Mouse (Mus musculus) small intestine, adult 2 months (tissue): Measurements from ENCODE around the gene Celsr2.

ENCODE experiments used
- CTCF ChIP-seq: fragments of 200-500 bp; IDR thresholded peaks from 2 replicates; pipeline ENCODE4 v1.5.1; 2012; ENCODE audit warnings: low read depth, mild to moderate bottlenecking, control low read depth, inconsistent platforms, low read length, moderate library complexity, mixed read lengths; ENCODE audit not compliant: insufficient replicate concordance, insufficient read length; ENCODE audit errors: extremely low read depth
- POLR2A ChIP-seq: fragments of 200-500 bp; IDR thresholded peaks from 2 replicates; pipeline ENCODE4 v1.6.1; 2012; ENCODE audit warnings: low read depth, mild to moderate bottlenecking, control low read depth, inconsistent platforms, low read length, moderate library complexity

DNA sequence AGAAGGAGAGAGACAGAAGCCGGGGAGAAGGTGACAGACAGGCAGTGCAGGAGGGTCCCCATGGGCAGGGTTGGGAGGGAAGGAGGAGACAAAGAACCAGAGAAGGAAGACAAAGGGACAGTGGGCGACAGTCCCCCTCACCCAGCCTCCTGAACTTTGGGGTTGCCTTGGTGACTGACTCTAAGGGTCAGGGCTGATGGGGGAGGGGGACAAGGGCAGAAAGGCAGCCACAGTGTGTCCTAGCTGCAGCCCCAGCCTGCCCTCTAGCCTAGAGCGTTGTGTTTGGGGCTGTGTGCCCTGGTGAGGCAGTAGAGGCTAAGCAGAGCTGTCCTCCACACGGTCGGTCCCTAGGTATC is 5.0 kb downstream of the Celsr2 start:
- no peak for TF ChIP-seq POLR2A
- no peak for TF ChIP-seq CTCF
